Mouse (Mus musculus) urinary bladder, postnatal 4 days (tissue): ENCODE data around the gene Irf2bp2.

Experiments
- DNase-seq, 2 experiments: peaks; one replicate each; pipeline ENCODE4 v3.0.0; 2021 to 2022; ENCODE audit warnings: low spot score in 2 of 2

The Irf2bp2 gene

DNA sequence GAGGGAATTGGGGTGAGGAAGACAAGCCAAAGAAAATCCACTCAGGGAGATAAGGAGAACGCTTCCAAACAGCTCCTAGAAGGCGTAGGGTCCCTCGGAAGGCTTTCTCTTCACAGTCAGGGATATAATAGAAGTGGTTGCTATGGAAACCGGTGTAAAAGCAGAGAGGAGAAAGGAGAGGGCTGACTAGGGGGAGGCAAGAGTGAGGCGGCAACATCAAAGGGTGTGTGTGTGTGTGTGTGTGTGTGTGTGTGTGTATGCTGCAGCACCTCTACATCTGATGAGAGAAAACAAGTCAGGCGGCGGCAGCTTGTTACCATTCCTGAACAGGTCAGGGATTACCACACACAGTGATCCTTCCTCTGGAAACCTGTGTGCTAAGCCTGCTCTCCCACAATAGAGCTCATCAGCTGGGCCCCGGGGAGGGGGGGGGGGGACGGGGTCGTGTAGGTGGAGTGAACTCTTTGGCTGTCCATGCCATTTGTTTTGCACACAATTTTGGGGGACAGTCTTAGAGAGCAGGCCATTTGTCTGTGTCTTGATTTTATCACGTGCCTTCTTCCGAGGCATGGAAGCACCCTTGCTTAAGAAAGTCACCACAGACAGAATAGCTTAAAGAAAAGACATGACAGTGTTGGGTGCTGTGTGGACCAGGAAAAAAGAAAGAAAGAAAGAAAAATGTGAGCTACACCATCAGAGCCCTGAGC, 55.0 kb downstream of the Irf2bp2 start:
- DNase-seq, result no peak
